ENCODE assay signal across 9 mouse cellular contexts in the genomic region with DNA sequence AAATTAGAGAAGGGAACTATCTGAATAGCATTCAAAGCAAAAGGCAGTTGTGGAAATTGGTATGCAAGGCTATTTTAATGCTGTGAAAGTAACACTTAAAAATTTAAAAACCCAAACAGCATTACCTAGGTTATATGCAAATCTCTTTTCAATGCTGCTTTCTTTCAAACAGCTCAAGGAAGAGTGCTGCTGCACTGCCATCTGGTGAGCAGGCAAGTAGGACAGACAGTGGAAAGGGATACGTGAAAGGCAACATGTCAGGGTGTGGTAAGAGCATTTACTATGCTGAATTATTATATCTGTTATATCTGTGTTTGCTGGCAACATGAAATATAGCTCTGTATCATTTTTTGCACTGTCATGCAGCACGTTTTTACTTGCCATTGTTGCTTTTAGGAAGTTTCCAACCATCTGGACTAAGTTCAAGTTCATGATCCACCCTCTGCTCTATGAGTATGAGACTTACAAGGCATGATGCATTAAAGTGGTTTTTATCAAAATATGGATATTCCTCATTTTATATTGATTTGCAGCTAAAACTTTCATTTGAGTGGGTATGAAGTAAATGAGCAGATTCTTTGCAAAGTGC.
DNase-seq lines count a peak whose midpoint lies in the region; ATAC-seq and TF ChIP-seq lines count a peak whose summit lies in the region.
"Had no signal": no experiment of that assay in that cellular context is flagged by ENCODE, and none has a peak within 500 bp of the region (broad histone marks: within the 10 kb centered on the region; RNA-seq: fewer than 3 reads in every experiment).

No protein-coding gene starts in this region.

- TF ChIP-seq POLR2A in thymus, adult 2 months (IDR thresholded peaks at IDR 0.05; ENCODE audit: control insufficient read depth, extremely low read depth, insufficient read depth, low read length, poor library complexity) = no peak

- H3K4me2 ChIP-seq in neural tube, embryonic 11.5 days (ENCODE audit: low read depth) = no peak overlapping the region
- no peak overlapping the region for H3K4me2 ChIP-seq in heart, embryonic 12.5 days
- H3K4me2 ChIP-seq: liver, embryonic 13.5 days had no signal

- no peaks in the 10 kb centered on the region for H3K9me3 ChIP-seq in neural tube, embryonic 11.5 days (ENCODE audit: control insufficient read depth, low read length)
- no peaks in the 10 kb centered on the region for H3K9me3 ChIP-seq in heart, embryonic 12.5 days (replicated peaks)
- H3K9me3 ChIP-seq: liver, embryonic 13.5 days had no signal

- no peak for ATAC-seq in neural tube, embryonic 11.5 days (ENCODE audit: insufficient read depth, low FRiP score, low TSS enrichment)
- no peak for ATAC-seq in heart, embryonic 12.5 days (ENCODE audit: insufficient number of reproducible peaks, low FRiP score)

- H3K4me3 ChIP-seq in neural tube, embryonic 11.5 days (ENCODE audit: low read depth, low read length) = no peak overlapping the region
- no peak overlapping the region for H3K4me3 ChIP-seq in heart, embryonic 12.5 days
- H3K4me3 ChIP-seq in thymus, adult 2 months (ENCODE audit: control insufficient read depth, insufficient read depth, low read length) = no peak overlapping the region
- H3K4me3 ChIP-seq: liver, embryonic 13.5 days had no signal

- DNase-seq in neural tube, embryonic 11.5 days (ENCODE audit: low spot score) = peak; percentile 10
- no peak for DNase-seq in neural tube, embryonic 10.5 days (ENCODE audit: extremely low spot score, low spot score)
- DNase-seq in frontal cortex, postnatal 25 days (ENCODE audit: low spot score in 2 of 2) = peak; percentile 6 to 9
- peak; percentile 51 to 77 for DNase-seq in left cerebral cortex, postnatal 25 days (ENCODE audit: low spot score in 2 of 2)
- DNase-seq in T-cell, adult 2 months (ENCODE audit: low spot score) = no peak
- no peak for DNase-seq in ovary, adult 18-20 months (ENCODE audit: low spot score)
- DNase-seq in thymus, adult 2 months = no peak
- DNase-seq: liver, embryonic 13.5 days had no signal

- no peak overlapping the region for H3K9ac ChIP-seq in neural tube, embryonic 11.5 days (ENCODE audit: low read length)
- H3K9ac ChIP-seq in heart, embryonic 12.5 days = no peak overlapping the region
- H3K9ac ChIP-seq: liver, embryonic 13.5 days had no signal

- H3K36me3 ChIP-seq in neural tube, embryonic 11.5 days (ENCODE audit: control insufficient read depth, insufficient read depth, low read length) = no peaks in the 10 kb centered on the region
- H3K36me3 ChIP-seq in heart, embryonic 12.5 days = no peaks in the 10 kb centered on the region
- H3K36me3 ChIP-seq in thymus, adult 2 months (ENCODE audit: control insufficient read depth, insufficient read depth, low read length) = no peaks in the 10 kb centered on the region
- H3K36me3 ChIP-seq: liver, embryonic 13.5 days had no signal

- H3K4me1 ChIP-seq in neural tube, embryonic 11.5 days (ENCODE audit: control insufficient read depth, insufficient read depth, low read length) = no peaks in the 10 kb centered on the region
- no peaks in the 10 kb centered on the region for H3K4me1 ChIP-seq in heart, embryonic 12.5 days (replicated peaks)
- H3K4me1 ChIP-seq in thymus, adult 2 months (replicated peaks; ENCODE audit: control insufficient read depth, insufficient read depth, low read length) = no peaks in the 10 kb centered on the region
- H3K4me1 ChIP-seq: liver, embryonic 13.5 days had no signal

- H3K27me3 ChIP-seq in neural tube, embryonic 11.5 days (ENCODE audit: control insufficient read depth, insufficient read depth, low read length) = no peaks in the 10 kb centered on the region
- H3K27me3 ChIP-seq in heart, embryonic 12.5 days (replicated peaks) = no peaks in the 10 kb centered on the region
- no peaks in the 10 kb centered on the region for H3K27me3 ChIP-seq in thymus, adult 2 months (ENCODE audit: control insufficient read depth, insufficient read depth, low read length)
- H3K27me3 ChIP-seq: liver, embryonic 13.5 days had no signal

- no peak overlapping the region for H3K27ac ChIP-seq in neural tube, embryonic 11.5 days (ENCODE audit: low read depth, low read length)
- no peak overlapping the region for H3K27ac ChIP-seq in heart, embryonic 12.5 days (ENCODE audit: poor library complexity, severe bottlenecking)
- H3K27ac ChIP-seq in thymus, adult 2 months (ENCODE audit: control insufficient read depth, insufficient read depth, low read length) = no peak overlapping the region
- H3K27ac ChIP-seq: liver, embryonic 13.5 days had no signal

- WGBS in neural tube, embryonic 11.5 days = 48% methylated on average over 2 of the region's 2 CpGs
- WGBS in heart, embryonic 12.5 days = 25% methylated on average over 2 of the region's 2 CpGs
- 33% methylated on average over 2 of the region's 2 CpGs for WGBS in thymus, adult 2 months

- intact Hi-C loops in left cerebral cortex, postnatal 25 days (cut with DNase I) = no loop called here

- TF ChIP-seq CTCF in thymus, adult 2 months (IDR thresholded peaks at IDR 0.05; ENCODE audit: borderline replicate concordance, control insufficient read depth, extremely low read depth, insufficient read depth, low read length, poor library complexity) = no peak

Comparison
In these comparisons a context has a peak if more than half of its experiments do, and no peak if none do; other contexts are left out.
1. DNase-seq: peak in neural tube, embryonic 11.5 days (single experiment), frontal cortex, postnatal 25 days (2 of 2) and left cerebral cortex, postnatal 25 days (2 of 2); none in neural tube, embryonic 10.5 days (single experiment), T-cell, adult 2 months (single experiment), ovary, adult 18-20 months (single experiment) and thymus, adult 2 months (single experiment).